Comparison of ENCODE assay signal across 15 mouse cellular contexts in the genomic region with DNA sequence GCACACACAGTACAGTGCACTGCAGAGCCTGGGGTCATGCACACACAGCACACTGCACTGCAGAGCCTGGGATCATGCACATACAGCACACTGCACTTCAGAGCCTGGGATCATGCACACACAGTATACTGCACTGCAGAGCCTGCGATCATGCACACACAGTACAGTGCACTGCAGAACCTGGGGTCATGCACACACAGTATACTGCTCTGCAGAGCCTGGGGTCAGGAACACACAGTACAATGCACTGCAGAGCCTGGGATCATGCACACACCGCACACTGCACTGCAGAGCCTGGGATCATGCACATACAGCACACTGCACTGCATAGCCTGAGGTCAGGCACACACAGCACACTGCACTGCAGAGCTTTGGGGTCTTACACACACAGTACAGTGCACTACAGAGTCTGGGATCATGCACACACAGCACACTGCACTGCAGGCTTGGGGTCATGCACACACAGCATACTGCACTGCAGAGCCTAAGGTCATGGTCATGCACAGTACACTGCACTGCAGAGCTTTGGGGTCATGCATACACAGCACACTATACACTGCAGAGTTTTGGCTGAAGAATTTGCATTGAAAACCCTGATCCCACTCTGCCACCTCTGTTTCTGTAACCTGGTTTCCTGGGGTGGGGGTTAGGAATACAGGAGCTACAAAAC. TPM values are rescaled to one million over a fixed set of nuclear protein-coding genes. Genes with fewer than 3 reads are reported as not detected.
DNase-seq lines count a peak whose midpoint lies in the region; ATAC-seq and TF ChIP-seq lines count a peak whose summit lies in the region.
"Had no signal": no experiment of that assay in that cellular context is flagged by ENCODE, and none has a peak within 500 bp of the region (broad histone marks: within the 10 kb centered on the region; RNA-seq: fewer than 3 reads in every experiment).

No protein-coding gene starts in this region.

- H3K9ac ChIP-seq in forebrain, embryonic 13.5 days: no peak overlapping the region

- peaks cover 18% of the 10 kb centered on the region for H3K4me1 ChIP-seq in forebrain, embryonic 13.5 days
- H3K4me1 ChIP-seq in limb, embryonic 10.5 days: peaks cover 20% of the 10 kb centered on the region
- no peaks in the 10 kb centered on the region for H3K4me1 ChIP-seq in olfactory bulb, adult 2 months (ENCODE audit: control insufficient read depth, insufficient read depth, low read length)

- H3K27ac ChIP-seq in left cerebral cortex, adult 2 months: peak overlapping the region; percentile 72; the same call in 1 of the 2 replicates
- H3K27ac ChIP-seq in forebrain, embryonic 13.5 days: peak overlapping the region; percentile 74
- peak overlapping the region; percentile 70; the same call in 1 of the 2 replicates for H3K27ac ChIP-seq in limb, embryonic 10.5 days
- H3K27ac ChIP-seq in olfactory bulb, adult 2 months (ENCODE audit: insufficient read depth, low read depth, low read length): peak overlapping the region; percentile 75

- H3K4me3 ChIP-seq in left cerebral cortex, adult 2 months: no peak overlapping the region
- no peak overlapping the region for H3K4me3 ChIP-seq in forebrain, embryonic 13.5 days
- H3K4me3 ChIP-seq in limb, embryonic 10.5 days: no peak overlapping the region
- no peak overlapping the region for H3K4me3 ChIP-seq in olfactory bulb, adult 2 months (ENCODE audit: insufficient read depth, low read depth, low read length)

- H3K36me3 ChIP-seq in forebrain, embryonic 13.5 days (ENCODE audit: poor library complexity, severe bottlenecking): peaks cover 2% of the 10 kb centered on the region; the same call in 1 of the 2 replicates
- H3K36me3 ChIP-seq in limb, embryonic 10.5 days: peaks cover 11% of the 10 kb centered on the region

- intact Hi-C loops in left cerebral cortex, adult 2 months (cut with DNase I): no loop called here
- intact Hi-C loops in left cerebral cortex, postnatal 14 days (cut with DNase I): no loop called here
- intact Hi-C loops in left cerebral cortex, postnatal 36 days (cut with DNase I): no loop called here

- no peaks in the 10 kb centered on the region for H3K27me3 ChIP-seq in forebrain, embryonic 13.5 days
- H3K27me3 ChIP-seq in limb, embryonic 10.5 days (ENCODE audit: low read depth, poor library complexity, severe bottlenecking): no peaks in the 10 kb centered on the region

- 86% methylated on average over 2 of the region's 2 CpGs for WGBS in forebrain, embryonic 13.5 days
- 90% methylated on average over 2 of the region's 2 CpGs for WGBS in limb, embryonic 10.5 days
- 95% methylated on average over 2 of the region's 2 CpGs for WGBS in olfactory bulb, adult 2 months

- no peak for TF ChIP-seq POLR2A in olfactory bulb, adult 2 months (IDR thresholded peaks at IDR 0.05; ENCODE audit: insufficient read depth, low read depth, low read length)

- H3K9me3 ChIP-seq in forebrain, embryonic 13.5 days (replicated peaks): no peaks in the 10 kb centered on the region
- no peaks in the 10 kb centered on the region for H3K9me3 ChIP-seq in limb, embryonic 10.5 days (replicated peaks)

- H3K4me2 ChIP-seq in forebrain, embryonic 13.5 days: no peak overlapping the region

- peak; percentile 42; the same call in 1 of the 2 replicates for ATAC-seq in forebrain, embryonic 13.5 days

- no peak for DNase-seq in left cerebral cortex, adult 2 months (ENCODE audit: extremely low spot score in 1 of 2, low spot score in 2 of 2)
- no peak for DNase-seq in left cerebral cortex, postnatal 14 days (ENCODE audit: low spot score in 2 of 2)
- no peak for DNase-seq in limb, embryonic 10.5 days (ENCODE audit: low spot score)
- DNase-seq in layer of hippocampus, adult 8-10 months (ENCODE audit: low spot score in 2 of 2): no peak
- DNase-seq in adipocyte (ENCODE audit: low spot score): no peak
- no peak for DNase-seq in left cerebral cortex, postnatal 36 days (ENCODE audit: low spot score in 2 of 2)
- DNase-seq: heart, postnatal 4 days; right cerebral cortex, postnatal 4 days had no signal

- no peak for TF ChIP-seq CTCF in left cerebral cortex, adult 2 months (IDR thresholded peaks at IDR 0.05)
- no peak for TF ChIP-seq CTCF in olfactory bulb, adult 2 months (IDR thresholded peaks at IDR 0.05; ENCODE audit: insufficient read depth, low read depth, low read length)

RNA-seq across cellular contexts. Expression of a gene that starts 10.8 kb away (rescaled TPM):
- total RNA-seq in left cerebral cortex, adult 2 months (2021): under 1 TPM; 0.34 to 0.63 TPM
- total RNA-seq in left cerebral cortex, postnatal 14 days (2021): under 1 TPM; 0.13 to 0.49 TPM
- polyA plus RNA-seq in forebrain, embryonic 13.5 days (2015; fragmentation: Nextera tagmentation; extraction: Ambion mirVana): 0.22 and 0.45 TPM in 2 replicates
- 5.3 and 6.2 TPM in 2 replicates for polyA plus RNA-seq in limb, embryonic 10.5 days (2016; fragmentation: Nextera tagmentation; extraction: Ambion mirVana)
- not detected in 2 replicates for polyA plus RNA-seq in olfactory bulb, adult 2 months (2012; ENCODE audit: insufficient read depth, insufficient read length, low replicate concordance, missing spikeins)
- 1 to 10 TPM in 3 of 4 experiments, under 1 TPM in 1; 0.63 to 2.0 (median 1.3) TPM for total RNA-seq in layer of hippocampus, adult 8-10 months (2022)
- total RNA-seq in left cerebral cortex, postnatal 36 days (2021): under 1 TPM; 0.59 to 0.62 TPM
- total RNA-seq: common myeloid progenitor, adult 5-6 weeks; megakaryocyte progenitor cell, adult 5-6 weeks had no signal
- polyA plus RNA-seq: C2C12 had no signal

RNA-seq across cellular contexts. Expression of a gene that starts 23.6 kb away (rescaled TPM):
- not detected for total RNA-seq in left cerebral cortex, adult 2 months (2021)
- not detected for total RNA-seq in left cerebral cortex, postnatal 14 days (2021)
- 0.21 TPM in 1 of 2 replicates, not detected in the other for polyA plus RNA-seq in forebrain, embryonic 13.5 days (2015; fragmentation: Nextera tagmentation; extraction: Ambion mirVana)
- polyA plus RNA-seq in limb, embryonic 10.5 days (2016; fragmentation: Nextera tagmentation; extraction: Ambion mirVana): 0.18 TPM in 1 of 2 replicates, not detected in the other
- not detected in 2 replicates for polyA plus RNA-seq in olfactory bulb, adult 2 months (2012; ENCODE audit: insufficient read depth, insufficient read length, low replicate concordance, missing spikeins)
- under 1 TPM in 2 of 4 experiments, not detected in 2; 0.64 to 0.94 TPM for total RNA-seq in layer of hippocampus, adult 8-10 months (2022)
- not detected for total RNA-seq in left cerebral cortex, postnatal 36 days (2021)
- total RNA-seq: common myeloid progenitor, adult 5-6 weeks; heart, postnatal 4 days; megakaryocyte progenitor cell, adult 5-6 weeks had no signal
- polyA plus RNA-seq: C2C12; large intestine, adult 2 months; liver, embryonic 16.5 days had no signal
